Mouse (Mus musculus) kidney, adult 2 months (tissue): Measurements from ENCODE around the gene Trio. TPM values are rescaled to one million over a fixed set of nuclear protein-coding genes. Genes with fewer than 3 reads are reported as not detected.

Source experiments
- DNase-seq: peaks from one replicate; pipeline ENCODE4 v3.0.0; 2021
- H3K27ac ChIP-seq: fragments of 200-500 bp; 2 replicates; pipeline ENCODE4 v1.5.1; 2012; ENCODE audit warnings: low read depth, low read length, control low read depth, inconsistent platforms; ENCODE audit not compliant: insufficient read depth
- H3K27me3 ChIP-seq: fragments of 200-500 bp; replicated peaks from 2 replicates; pipeline ENCODE4 v1.6.1; 2012; ENCODE audit warnings: mild to moderate bottlenecking, moderate library complexity, low read length, inconsistent platforms; ENCODE audit not compliant: control insufficient read depth, insufficient read depth
- H3K36me3 ChIP-seq: fragments of 200-500 bp; 2 replicates; pipeline ENCODE4 v1.6.1; 2012; ENCODE audit warnings: mild to moderate bottlenecking, moderate library complexity, low read length, inconsistent platforms; ENCODE audit not compliant: control insufficient read depth, insufficient read depth
- H3K4me1 ChIP-seq: fragments of 200-500 bp; 2 replicates; pipeline ENCODE4 v1.6.1; 2011; ENCODE audit warnings: low read length; ENCODE audit not compliant: control insufficient read depth, insufficient read depth
- H3K4me3 ChIP-seq: fragments of 200-500 bp; 2 replicates; pipeline ENCODE4 v1.5.1; 2011; ENCODE audit warnings: mild to moderate bottlenecking, low read depth, low read length, control low read depth; ENCODE audit not compliant: insufficient read depth
- CTCF ChIP-seq: fragments of 200-500 bp; conservative IDR thresholded peaks from 2 replicates; pipeline ENCODE4 v1.5.1; 2011; ENCODE audit warnings: low read depth, mild to moderate bottlenecking, control low read depth, low read length, moderate library complexity, mixed read lengths; ENCODE audit not compliant: insufficient read depth, insufficient read length
- POLR2A ChIP-seq: fragments of 200-500 bp; IDR thresholded peaks from one replicate; pipeline ENCODE4 v1.6.1; 2011; ENCODE audit warnings: low read depth, low read length, control low read depth
- WGBS: fragments of 180-500 bp; shearing (Covaris S2); methylation state at CpG from one replicate; pipeline ENCODE4 v1.1.7; 2018; 5-methylcytosine and 5-hydroxymethylcytosine counted together
- polyA plus RNA-seq: library from polyadenylated mRNA; depleted of rRNA; stranded (reverse); fragments of >200 nt; gene quantifications from 2 replicates; pipeline ENCODE4 v1.2.3, GENCODE M21; 2012

Gene Trio
- polyA plus RNA-seq, 1 experiment = 37.2 TPM

GRCm38 (mm10) chr15:27866053-27866452 is 159.6 kb downstream of the Trio start:
- H3K4me3 ChIP-seq = no peak overlapping the region
- no peak for DNase-seq
- TF ChIP-seq POLR2A (no peak), CTCF (no peak)
- H3K36me3 ChIP-seq = no peaks in the 10 kb centered on the region
- WGBS = 65% methylated on average over 6 of the region's 6 CpGs
- no peaks in the 10 kb centered on the region for H3K27me3 ChIP-seq
- H3K27ac ChIP-seq = peak overlapping the region; percentile 66
- no peaks in the 10 kb centered on the region for H3K4me1 ChIP-seq

- no peak overlapping the region for H3K4me3 ChIP-seq
- no peak for DNase-seq
- H3K27me3 ChIP-seq = no peaks in the 10 kb centered on the region
- 87% methylated on average over 6 of the region's 6 CpGs for WGBS
- no peaks in the 10 kb centered on the region for H3K4me1 ChIP-seq
- H3K36me3 ChIP-seq = no peaks in the 10 kb centered on the region
- TF ChIP-seq POLR2A = no peak
- no peak for TF ChIP-seq CTCF
- no peak overlapping the region for H3K27ac ChIP-seq
Observed at GRCm38 (mm10) chr15:27864397-27864796, 161.3 kb downstream of the Trio start.

- Histone ChIP-seq H3K27me3 (no peaks in the 10 kb centered on the region), H3K36me3 (no peaks in the 10 kb centered on the region), H3K27ac (no peak overlapping the region), H3K4me1 (no peaks in the 10 kb centered on the region), H3K4me3 (no peak overlapping the region)
- no peak for DNase-seq
- WGBS = 82% methylated on average over 11 of the region's 11 CpGs
- TF ChIP-seq POLR2A = no peak
- no peak for TF ChIP-seq CTCF
Observed at GRCm38 (mm10) chr15:27862949-27863348, 162.7 kb downstream of the Trio start.

- H3K36me3 ChIP-seq = no peaks in the 10 kb centered on the region
- H3K27ac ChIP-seq = no peak overlapping the region
- TF ChIP-seq CTCF (no peak), POLR2A (no peak)
- DNase-seq = no peak
- no peaks in the 10 kb centered on the region for H3K4me1 ChIP-seq
- H3K4me3 ChIP-seq = no peak overlapping the region
- H3K27me3 ChIP-seq = no peaks in the 10 kb centered on the region
- 85% methylated on average over 14 of the region's 14 CpGs for WGBS
Observed at GRCm38 (mm10) chr15:27860439-27860838, 165.2 kb downstream of the Trio start.

- peaks cover 2% of the 10 kb centered on the region; the same call in 1 of the 2 replicates for H3K36me3 ChIP-seq
- no peak for TF ChIP-seq CTCF
- no peak for TF ChIP-seq POLR2A
- H3K4me1 ChIP-seq = no peaks in the 10 kb centered on the region
- DNase-seq = no peak
- no peak overlapping the region for H3K4me3 ChIP-seq
- no peaks in the 10 kb centered on the region for H3K27me3 ChIP-seq
- 86% methylated on average over 1 of the region's 1 CpGs for WGBS
- no peak overlapping the region for H3K27ac ChIP-seq
Observed at GRCm38 (mm10) chr15:27859590-27859989, 166.1 kb downstream of the Trio start.

GRCm38 (mm10) chr15:27859115-27859514 is 166.5 kb downstream of the Trio start:
- WGBS = 59% methylated on average over 6 of the region's 6 CpGs
- peak; percentile 38 for DNase-seq
- H3K36me3 ChIP-seq = peaks cover 2% of the 10 kb centered on the region; the same call in 1 of the 2 replicates

GRCm38 (mm10) chr15:27858179-27858819 is 167.3 kb downstream of the Trio start:
- 64% methylated on average over 7 of the region's 7 CpGs for WGBS
- H3K4me1 ChIP-seq = no peaks in the 10 kb centered on the region
- H3K27me3 ChIP-seq = no peaks in the 10 kb centered on the region
- DNase-seq = no peak
- peaks cover 2% of the 10 kb centered on the region; the same call in 1 of the 2 replicates for H3K36me3 ChIP-seq
- H3K27ac ChIP-seq = no peak overlapping the region
- no peak overlapping the region for H3K4me3 ChIP-seq
- TF ChIP-seq CTCF (no peak), POLR2A (no peak)

More at GRCm38 (mm10) chr15:27859115-27859514, 166.5 kb downstream of the Trio start:
- Histone ChIP-seq H3K4me3 (no peak overlapping the region), H3K27me3 (no peaks in the 10 kb centered on the region), H3K27ac (no peak overlapping the region), H3K4me1 (no peaks in the 10 kb centered on the region)
- TF ChIP-seq CTCF = no peak
- no peak for TF ChIP-seq POLR2A
